Mouse (Mus musculus): Measurements from ENCODE around the gene Cul4a.
"Not testable (repeated sequence)": the region's sequence is repeated elsewhere in the genome, so short reads cannot be mapped to it uniquely, and the experiment has no call there.

Gene Cul4a

GRCm38 (mm10) chr8:13105087-13105881, at the start of gene Cul4a, which contains the start of gene Pcid2:
TSS of gene Cul4a (plus strand) at chr8:13105621.
TSS of gene Pcid2 (minus strand) at chr8:13105459.
- peak; percentile 99 for DNase-seq (ENCODE audit: low read depth, low spot score)

GRCm38 (mm10) chr8:13057351-13057750, 48.1 kb upstream of the Cul4a start:
- DNase-seq (ENCODE audit: low read depth, low spot score): no peak

GRCm38 (mm10) chr8:13060441-13061150, 44.8 kb upstream of the Cul4a start, which contains the start of gene Proz:
TSS of gene Proz (plus strand) at chr8:13060914.
- no peak for DNase-seq (ENCODE audit: low read depth, low spot score)

GRCm38 (mm10) chr8:13063112-13063511, 42.3 kb upstream of the Cul4a start:
- no peak for DNase-seq (ENCODE audit: low read depth, low spot score)

- DNase-seq (ENCODE audit: low read depth, low spot score): no peak
Measured at GRCm38 (mm10) chr8:13073255-13073654, 32.2 kb upstream of the Cul4a start.

GRCm38 (mm10) chr8:13075044-13075443, 30.4 kb upstream of the Cul4a start:
- no peak for DNase-seq (ENCODE audit: low read depth, low spot score)

- not testable (repeated sequence) for DNase-seq (ENCODE audit: low read depth, low spot score)
Measured at GRCm38 (mm10) chr8:13075579-13075978, 29.8 kb upstream of the Cul4a start.

GRCm38 (mm10) chr8:13077542-13077941, 27.9 kb upstream of the Cul4a start:
- peak; percentile 54 for DNase-seq (ENCODE audit: low read depth, low spot score)

- peak; percentile 97 for DNase-seq (ENCODE audit: low read depth, low spot score)
Measured at GRCm38 (mm10) chr8:13104691-13105086, 732 bp upstream of the Cul4a start.

GRCm38 (mm10) chr8:13105908-13106551, 609 bp downstream of the Cul4a start:
- peak; percentile 27 for DNase-seq (ENCODE audit: low read depth, low spot score)

GRCm38 (mm10) chr8:13107990-13108638, 2.7 kb downstream of the Cul4a start:
- DNase-seq (ENCODE audit: low read depth, low spot score): no peak

GRCm38 (mm10) chr8:13108967-13109366, 3.5 kb downstream of the Cul4a start:
- no peak for DNase-seq (ENCODE audit: low read depth, low spot score)

GRCm38 (mm10) chr8:13109416-13109960, 4.1 kb downstream of the Cul4a start:
- no peak for DNase-seq (ENCODE audit: low read depth, low spot score)

GRCm38 (mm10) chr8:13111917-13112316, 6.5 kb downstream of the Cul4a start:
- DNase-seq (ENCODE audit: low read depth, low spot score): no peak

- no peak for DNase-seq (ENCODE audit: low read depth, low spot score)
Measured at GRCm38 (mm10) chr8:13113232-13113631, 7.8 kb downstream of the Cul4a start.

- DNase-seq (ENCODE audit: low read depth, low spot score): peak; percentile 12
Measured at GRCm38 (mm10) chr8:13117096-13117495, 11.7 kb downstream of the Cul4a start.

GRCm38 (mm10) chr8:13118516-13118915, 13.1 kb downstream of the Cul4a start:
- no peak for DNase-seq (ENCODE audit: low read depth, low spot score)

GRCm38 (mm10) chr8:13120882-13121665, 15.7 kb downstream of the Cul4a start:
- DNase-seq (ENCODE audit: low read depth, low spot score): no peak

- DNase-seq (ENCODE audit: low read depth, low spot score): no peak
Measured at GRCm38 (mm10) chr8:13122887-13123421, 17.5 kb downstream of the Cul4a start.

GRCm38 (mm10) chr8:13124897-13125296, 19.5 kb downstream of the Cul4a start:
- no peak for DNase-seq (ENCODE audit: low read depth, low spot score)
